Mouse (Mus musculus): ENCODE results near the gene Ugt1a1. TPM values are rescaled to one million over a fixed set of nuclear protein-coding genes. Genes with fewer than 3 reads are reported as not detected.

The Ugt1a1 gene
- total and polyA plus RNA-seq, 2 experiments from 2014 or later, result 0.07 TPM; not detected in 1

GRCm38 (mm10) chr1:88206843-88207479 is 4.8 kb upstream of the Ugt1a1 start:
- 52% methylated on average over 2 of the region's 2 CpGs for WGBS
- ATAC-seq (ENCODE audit: insufficient read depth, low read depth), result no peak
- 0 out of 2 replicates have a peak, but pooled peaks cover 4% of the 10 kb centered on the region for H3K4me1 ChIP-seq (ENCODE audit: control insufficient read depth, insufficient read depth)
- no peaks in the 10 kb centered on the region for H3K36me3 ChIP-seq (replicated peaks; ENCODE audit: control insufficient read depth, insufficient read depth, low read length)
- H3K9ac ChIP-seq (replicated peaks; ENCODE audit: low read depth, low read length), result no peak overlapping the region
- H3K4me3 ChIP-seq (ENCODE audit: low read depth, low read length), result no peak overlapping the region
- no peak overlapping the region for H3K27ac ChIP-seq (ENCODE audit: low read depth)
- TF ChIP-seq EP300 (IDR thresholded peaks at IDR 0.05; ENCODE audit: low read depth) (no peak), CTCF (IDR thresholded peaks at IDR 0.05; ENCODE audit: low read depth) (no peak)
- no peak for DNase-seq (ENCODE audit: low spot score)
- no peak overlapping the region for H3K4me2 ChIP-seq (ENCODE audit: low read depth, low read length)
- H3K9me3 ChIP-seq (replicated peaks; ENCODE audit: control insufficient read depth, low read length), result peaks cover 7% of the 10 kb centered on the region
- H3K27me3 ChIP-seq (ENCODE audit: control insufficient read depth, insufficient read depth, low read length), result no peaks in the 10 kb centered on the region

GRCm38 (mm10) chr1:88212341-88213045 is 734 bp downstream of the Ugt1a1 start:
- WGBS, result 50% methylated on average over 8 of the region's 8 CpGs
- Histone ChIP-seq H3K4me1 (ENCODE audit: control insufficient read depth, insufficient read depth) (no peaks in the 10 kb centered on the region), H3K4me3 (ENCODE audit: low read depth, low read length) (no peak overlapping the region), H3K9ac (replicated peaks; ENCODE audit: low read depth, low read length) (no peak overlapping the region), H3K36me3 (replicated peaks; ENCODE audit: control insufficient read depth, insufficient read depth, low read length) (no peaks in the 10 kb centered on the region), H3K27me3 (ENCODE audit: control insufficient read depth, insufficient read depth, low read length) (no peaks in the 10 kb centered on the region), H3K27ac (ENCODE audit: low read depth) (no peak overlapping the region), H3K4me2 (ENCODE audit: low read depth, low read length) (no peak overlapping the region), H3K9me3 (replicated peaks; ENCODE audit: control insufficient read depth, low read length) (peaks cover 58% of the 10 kb centered on the region)
- no peak for DNase-seq (ENCODE audit: low spot score)
- ATAC-seq (ENCODE audit: insufficient read depth, low read depth), result peak; percentile 13; the same call in 1 of the 2 replicates
- no peak for TF ChIP-seq EP300 (IDR thresholded peaks at IDR 0.05; ENCODE audit: low read depth)
- no peak for TF ChIP-seq CTCF (IDR thresholded peaks at IDR 0.05; ENCODE audit: low read depth)

DNA sequence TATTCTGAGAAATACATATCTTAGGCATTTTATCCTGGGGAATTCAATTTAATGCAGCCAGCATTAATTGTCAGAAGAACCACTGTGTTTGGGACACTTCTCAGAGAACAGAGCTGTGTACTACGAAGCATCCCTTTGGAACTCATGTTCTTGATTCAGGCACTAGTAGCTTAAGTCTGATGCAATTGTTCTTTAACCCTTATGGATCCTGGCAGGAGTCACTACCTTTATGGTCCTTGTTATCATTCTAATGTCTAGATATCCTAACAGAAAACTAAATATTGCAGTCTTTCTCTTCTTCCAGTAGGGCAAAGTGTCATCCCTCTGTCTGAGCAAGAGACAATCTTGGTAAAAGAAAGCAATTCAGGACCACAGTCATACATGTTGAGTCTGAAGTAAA is 1.3 kb downstream of the Ugt1a1 start:
- ATAC-seq (ENCODE audit: insufficient read depth, low read depth) (peak; percentile 6; the same call in 1 of the 2 replicates), DNase-seq (ENCODE audit: low spot score) (no peak)
- no peak overlapping the region for H3K27ac ChIP-seq (ENCODE audit: low read depth)
- no peak overlapping the region for H3K9ac ChIP-seq (replicated peaks; ENCODE audit: low read depth, low read length)
- peaks cover 61% of the 10 kb centered on the region for H3K9me3 ChIP-seq (replicated peaks; ENCODE audit: control insufficient read depth, low read length)
- H3K4me3 ChIP-seq (ENCODE audit: low read depth, low read length), result no peak overlapping the region
- H3K4me1 ChIP-seq (ENCODE audit: control insufficient read depth, insufficient read depth), result no peaks in the 10 kb centered on the region
- H3K27me3 ChIP-seq (ENCODE audit: control insufficient read depth, insufficient read depth, low read length), result no peaks in the 10 kb centered on the region
- H3K36me3 ChIP-seq (replicated peaks; ENCODE audit: control insufficient read depth, insufficient read depth, low read length), result no peaks in the 10 kb centered on the region
- H3K4me2 ChIP-seq (ENCODE audit: low read depth, low read length), result no peak overlapping the region
- WGBS, result 58% methylated on average over 1 of the region's 1 CpGs
- no peak for TF ChIP-seq CTCF (IDR thresholded peaks at IDR 0.05; ENCODE audit: low read depth)
- no peak for TF ChIP-seq EP300 (IDR thresholded peaks at IDR 0.05; ENCODE audit: low read depth)

DNA sequence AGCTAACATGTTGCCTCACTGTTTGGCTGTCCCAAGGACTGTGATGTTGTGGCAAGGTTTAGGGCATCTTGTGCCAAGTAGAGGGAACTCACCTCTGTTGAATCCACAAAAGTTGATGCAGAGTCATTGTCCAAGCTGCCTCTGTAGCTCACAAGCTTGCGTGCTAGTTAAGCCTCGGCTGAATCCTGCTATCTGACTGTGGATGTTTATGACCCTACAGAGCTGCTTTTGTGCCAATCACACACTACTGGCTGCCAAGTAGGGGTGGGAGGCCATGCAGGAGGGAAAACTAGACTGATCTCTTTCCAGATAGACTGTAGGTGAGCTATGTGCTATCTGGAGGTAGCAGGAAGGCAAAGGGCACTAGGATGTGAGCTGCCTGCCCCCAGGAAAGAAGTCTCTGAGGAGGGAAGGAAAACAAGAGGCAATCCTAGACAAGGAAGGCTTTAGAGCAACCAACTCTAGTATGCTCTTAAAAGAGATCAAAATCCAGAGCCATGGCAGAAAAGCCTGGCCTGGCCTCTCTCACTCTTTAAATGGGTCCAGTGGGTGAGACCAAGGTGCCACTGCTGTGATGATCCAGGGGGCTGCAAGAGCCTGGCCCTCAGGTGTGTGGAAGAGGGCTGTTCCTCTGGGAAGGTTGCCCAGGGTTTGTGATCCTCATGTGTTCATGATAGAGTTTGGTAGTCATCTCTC is 2.2 kb downstream of the Ugt1a1 start:
- peaks cover 61% of the 10 kb centered on the region for H3K9me3 ChIP-seq (replicated peaks; ENCODE audit: control insufficient read depth, low read length)
- no peaks in the 10 kb centered on the region for H3K36me3 ChIP-seq (replicated peaks; ENCODE audit: control insufficient read depth, insufficient read depth, low read length)
- no peaks in the 10 kb centered on the region for H3K4me1 ChIP-seq (ENCODE audit: control insufficient read depth, insufficient read depth)
- no peak for TF ChIP-seq CTCF (IDR thresholded peaks at IDR 0.05; ENCODE audit: low read depth)
- no peak for TF ChIP-seq EP300 (IDR thresholded peaks at IDR 0.05; ENCODE audit: low read depth)
- H3K27me3 ChIP-seq (ENCODE audit: control insufficient read depth, insufficient read depth, low read length), result no peaks in the 10 kb centered on the region
- no peak overlapping the region for H3K4me2 ChIP-seq (ENCODE audit: low read depth, low read length)
- DNase-seq (ENCODE audit: low spot score) (peak; percentile 4), ATAC-seq (ENCODE audit: insufficient read depth, low read depth) (0 out of 2 replicates have a peak, but pooled peaks have one; percentile 1)
- WGBS, result 57% methylated on average over 2 of the region's 2 CpGs
- H3K4me3 ChIP-seq (ENCODE audit: low read depth, low read length), result no peak overlapping the region
- no peak overlapping the region for H3K9ac ChIP-seq (replicated peaks; ENCODE audit: low read depth, low read length)
- H3K27ac ChIP-seq (ENCODE audit: low read depth), result no peak overlapping the region

DNA sequence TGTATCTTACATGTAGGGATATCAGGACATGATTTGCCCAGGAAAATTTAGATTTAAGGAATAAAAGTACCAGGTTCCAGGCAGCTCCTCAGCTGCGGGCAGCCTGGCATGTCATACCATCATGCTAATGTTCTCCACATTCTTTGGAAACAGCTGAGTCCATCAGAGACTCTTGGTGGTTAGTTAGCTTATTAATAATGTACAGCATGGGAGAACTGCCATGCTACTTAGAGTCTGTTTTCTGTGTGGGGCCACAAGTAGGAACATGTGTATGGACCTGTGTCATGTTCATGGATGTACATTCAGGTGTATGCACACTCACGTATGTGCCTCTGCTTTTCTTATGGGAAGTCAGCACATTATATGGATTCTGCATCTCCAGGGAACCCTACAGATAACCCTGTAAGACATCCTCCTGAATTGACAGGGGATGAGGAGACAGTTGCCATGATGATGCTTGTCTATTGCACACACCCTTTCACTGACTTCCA is 2.7 kb downstream of the Ugt1a1 start:
- ATAC-seq (ENCODE audit: insufficient read depth, low read depth), result no peak
- peak; percentile 4 for DNase-seq (ENCODE audit: low spot score)
- H3K4me2 ChIP-seq (ENCODE audit: low read depth, low read length), result no peak overlapping the region
- H3K27ac ChIP-seq (ENCODE audit: low read depth), result no peak overlapping the region
- H3K9ac ChIP-seq (replicated peaks; ENCODE audit: low read depth, low read length), result no peak overlapping the region
- no peaks in the 10 kb centered on the region for H3K27me3 ChIP-seq (ENCODE audit: control insufficient read depth, insufficient read depth, low read length)
- no peaks in the 10 kb centered on the region for H3K4me1 ChIP-seq (ENCODE audit: control insufficient read depth, insufficient read depth)
- H3K36me3 ChIP-seq (replicated peaks; ENCODE audit: control insufficient read depth, insufficient read depth, low read length), result no peaks in the 10 kb centered on the region
- WGBS, result 63% methylated on average over 2 of the region's 2 CpGs
- TF ChIP-seq CTCF (IDR thresholded peaks at IDR 0.05; ENCODE audit: low read depth) (no peak), EP300 (IDR thresholded peaks at IDR 0.05; ENCODE audit: low read depth) (no peak)
- H3K4me3 ChIP-seq (ENCODE audit: low read depth, low read length), result no peak overlapping the region
- H3K9me3 ChIP-seq (replicated peaks; ENCODE audit: control insufficient read depth, low read length), result peaks cover 61% of the 10 kb centered on the region
